Mouse (Mus musculus) liver, embryonic 16.5 days (tissue): ENCODE measurements around the gene Ascc2. TPM values are rescaled to one million over a fixed set of nuclear protein-coding genes. Genes with fewer than 3 reads are reported as not detected.

Source experiments
- ATAC-seq: fragments of 200-750 bp; cut with Nextera tagmentation; 2 replicates; pipeline ENCODE4 v1.8.0; 2017; ENCODE audit warnings: low read depth, mild to moderate bottlenecking, moderate number of reproducible peaks, moderate library complexity
- H3K27ac ChIP-seq: fragments of 300-500 bp; sonication (generic); 2 replicates; pipeline ENCODE4 v1.5.1; 2014; ENCODE audit warnings: mild to moderate bottlenecking, low read length
- H3K27me3 ChIP-seq: fragments of 300-500 bp; sonication (generic); 2 replicates; pipeline ENCODE4 v1.6.1; 2014; ENCODE audit warnings: low read depth, low read length, mixed read lengths; ENCODE audit not compliant: control insufficient read depth, insufficient read depth
- H3K36me3 ChIP-seq: fragments of 300-500 bp; sonication (generic); 2 replicates; pipeline ENCODE4 v1.6.1; 2014; ENCODE audit warnings: mild to moderate bottlenecking; ENCODE audit not compliant: control insufficient read depth, insufficient read depth
- H3K4me1 ChIP-seq: fragments of 300-500 bp; sonication (generic); 2 replicates; pipeline ENCODE4 v1.6.1; 2014; ENCODE audit warnings: low read depth, low read length, mixed read lengths; ENCODE audit not compliant: control insufficient read depth
- H3K4me2 ChIP-seq: fragments of 300-500 bp; sonication (generic); 2 replicates; pipeline ENCODE4 v1.6.1; 2014; ENCODE audit warnings: low read depth, low read length, mixed read lengths
- H3K4me3 ChIP-seq: fragments of 300-500 bp; sonication (generic); 2 replicates; pipeline ENCODE4 v1.5.1; 2014; ENCODE audit warnings: low read depth, mild to moderate bottlenecking, low read length
- H3K9ac ChIP-seq: fragments of 300-500 bp; sonication (generic); 2 replicates; pipeline ENCODE4 v1.6.1; 2014; ENCODE audit warnings: low read depth, low read length
- H3K9me3 ChIP-seq: fragments of 300-500 bp; sonication (generic); replicated peaks from 2 replicates; pipeline ENCODE4 v1.6.1; 2016; ENCODE audit warnings: low read length; ENCODE audit not compliant: control insufficient read depth
- WGBS: fragments of 180-500 bp; shearing (Covaris S2); extraction: QIAGEN DNeasy Blood & Tissue Kit; methylation state at CpG from one replicate; pipeline ENCODE4 v1.1.7; 2014; ENCODE audit not compliant: insufficient replicate concordance; 5-methylcytosine and 5-hydroxymethylcytosine counted together
- polyA plus RNA-seq: library from polyadenylated mRNA; unstranded; fragments of >200 nt; fragmentation: Nextera tagmentation; extraction: Ambion mirVana; gene quantifications from 2 replicates; pipeline ENCODE4 v1.2.1, GENCODE M21; 2015

Gene Ascc2
- polyA plus RNA-seq, 1 experiment from 2014 or later = 18.2 TPM

DNA sequence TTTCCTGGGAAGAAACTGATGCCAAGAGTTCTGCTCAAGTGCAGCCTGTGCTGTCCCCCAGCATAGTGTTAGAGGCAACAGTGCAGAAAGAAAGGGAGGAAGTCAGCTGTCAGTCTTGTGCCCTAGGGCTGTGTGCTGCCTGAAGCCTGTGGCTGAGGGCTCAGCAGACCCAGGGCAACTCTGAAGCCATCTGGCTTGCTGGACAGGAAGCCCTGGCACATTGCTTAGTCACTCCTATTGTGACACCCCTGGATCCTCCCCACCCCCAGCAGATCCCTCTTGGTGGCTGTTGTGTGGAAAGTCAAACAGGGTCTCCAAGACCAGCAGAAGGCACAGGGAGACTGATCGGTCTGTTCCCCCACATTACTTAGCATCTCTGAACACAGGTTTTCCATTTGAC is 37.0 kb downstream of the Ascc2 start:
- H3K9me3 ChIP-seq = no peaks in the 10 kb centered on the region
- 67% methylated on average over 1 of the region's 1 CpGs for WGBS
- no peak for ATAC-seq

GRCm38 (mm10) chr11:4675126-4675562 is 37.6 kb downstream of the Ascc2 start:
- no peak overlapping the region for H3K9ac ChIP-seq
- H3K4me3 ChIP-seq = no peak overlapping the region
- H3K27me3 ChIP-seq = no peaks in the 10 kb centered on the region
- no peak overlapping the region for H3K27ac ChIP-seq
- peaks cover 14% of the 10 kb centered on the region for H3K4me1 ChIP-seq
- WGBS = 81% methylated on average over 6 of the region's 6 CpGs
- H3K4me2 ChIP-seq = no peak overlapping the region
- no peak for ATAC-seq
- H3K36me3 ChIP-seq = peaks cover 11% of the 10 kb centered on the region; the same call in 1 of the 2 replicates
- no peaks in the 10 kb centered on the region for H3K9me3 ChIP-seq

More for the DNA sequence above, 37.0 kb downstream of the Ascc2 start:
- no peak overlapping the region for H3K4me2 ChIP-seq
- peaks cover 11% of the 10 kb centered on the region; the same call in 1 of the 2 replicates for H3K36me3 ChIP-seq
- H3K27ac ChIP-seq = no peak overlapping the region
- no peak overlapping the region for H3K4me3 ChIP-seq
- no peak overlapping the region for H3K9ac ChIP-seq
- no peaks in the 10 kb centered on the region for H3K27me3 ChIP-seq
- peaks cover 14% of the 10 kb centered on the region for H3K4me1 ChIP-seq

GRCm38 (mm10) chr11:4675693-4676092 is 38.1 kb downstream of the Ascc2 start:
- ATAC-seq = no peak
- 88% methylated on average over 6 of the region's 6 CpGs for WGBS
- H3K27ac ChIP-seq = peak overlapping the region; percentile 2; the same call in 1 of the 2 replicates

GRCm38 (mm10) chr11:4677250-4677872 is 39.8 kb downstream of the Ascc2 start:
- H3K36me3 ChIP-seq = peaks cover 18% of the 10 kb centered on the region
- ATAC-seq = peak; percentile 100

More at GRCm38 (mm10) chr11:4675693-4676092, 38.1 kb downstream of the Ascc2 start:
- no peak overlapping the region for H3K4me3 ChIP-seq
- peaks cover 14% of the 10 kb centered on the region for H3K4me1 ChIP-seq
- H3K27me3 ChIP-seq = no peaks in the 10 kb centered on the region
- no peak overlapping the region for H3K4me2 ChIP-seq
- H3K9ac ChIP-seq = no peak overlapping the region
- peaks cover 11% of the 10 kb centered on the region; the same call in 1 of the 2 replicates for H3K36me3 ChIP-seq
- no peaks in the 10 kb centered on the region for H3K9me3 ChIP-seq

GRCm38 (mm10) chr11:4678700-4679440 is 41.3 kb downstream of the Ascc2 start:
- Histone ChIP-seq H3K9me3 (no peaks in the 10 kb centered on the region), H3K9ac (no peak overlapping the region), H3K27ac (no peak overlapping the region), H3K27me3 (no peaks in the 10 kb centered on the region), H3K36me3 (peaks cover 13% of the 10 kb centered on the region), H3K4me2 (no peak overlapping the region), H3K4me3 (no peak overlapping the region), H3K4me1 (peaks cover 14% of the 10 kb centered on the region)
- ATAC-seq = no peak
- WGBS = 82% methylated on average over 13 of the region's 13 CpGs

More at GRCm38 (mm10) chr11:4677250-4677872, 39.8 kb downstream of the Ascc2 start:
- H3K4me2 ChIP-seq = peak overlapping the region; percentile 49
- H3K27ac ChIP-seq = peak overlapping the region; percentile 89
- H3K9me3 ChIP-seq = no peaks in the 10 kb centered on the region
- H3K9ac ChIP-seq = peak overlapping the region; percentile 50
- H3K27me3 ChIP-seq = no peaks in the 10 kb centered on the region
- peaks cover 14% of the 10 kb centered on the region for H3K4me1 ChIP-seq
- WGBS = 35% methylated on average over 7 of the region's 7 CpGs
- H3K4me3 ChIP-seq = no peak overlapping the region

- WGBS = 91% methylated on average over 12 of the region's 12 CpGs
Observed at GRCm38 (mm10) chr11:4679441-4679832, 41.9 kb downstream of the Ascc2 start.

DNA sequence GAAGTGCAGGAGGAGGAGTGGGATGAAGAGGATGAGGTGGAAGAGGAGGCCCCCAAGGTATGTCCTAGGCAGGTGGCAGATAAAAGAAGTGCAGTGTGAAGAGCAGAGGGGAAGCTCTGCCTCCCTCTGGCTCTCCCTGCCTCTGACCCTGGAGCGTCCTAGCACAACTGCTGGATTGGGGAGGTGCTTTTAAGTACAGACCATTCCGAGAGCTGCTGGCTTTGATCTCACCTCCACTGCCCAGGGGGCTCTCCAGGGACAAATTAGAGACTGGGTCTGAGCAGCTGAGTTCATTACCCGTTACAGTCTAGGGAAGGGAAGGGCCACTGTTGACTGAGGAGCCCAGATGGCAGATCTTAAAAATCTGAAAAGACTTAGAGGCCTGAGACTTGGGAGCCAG is 42.6 kb downstream of the Ascc2 start:
- no peaks in the 10 kb centered on the region for H3K9me3 ChIP-seq
- peaks cover 13% of the 10 kb centered on the region for H3K36me3 ChIP-seq
- H3K4me1 ChIP-seq = peaks cover 14% of the 10 kb centered on the region
- H3K27ac ChIP-seq = no peak overlapping the region
- no peak overlapping the region for H3K9ac ChIP-seq
- H3K4me2 ChIP-seq = no peak overlapping the region
- no peak overlapping the region for H3K4me3 ChIP-seq
- 86% methylated on average over 3 of the region's 3 CpGs for WGBS
- H3K27me3 ChIP-seq = no peaks in the 10 kb centered on the region
- no peak for ATAC-seq

More at GRCm38 (mm10) chr11:4679441-4679832, 41.9 kb downstream of the Ascc2 start:
- no peak overlapping the region for H3K9ac ChIP-seq
- H3K27me3 ChIP-seq = no peaks in the 10 kb centered on the region
- no peaks in the 10 kb centered on the region for H3K9me3 ChIP-seq
- ATAC-seq = no peak
- peaks cover 14% of the 10 kb centered on the region for H3K4me1 ChIP-seq
- H3K4me2 ChIP-seq = no peak overlapping the region
- H3K27ac ChIP-seq = no peak overlapping the region
- peaks cover 13% of the 10 kb centered on the region for H3K36me3 ChIP-seq
- H3K4me3 ChIP-seq = no peak overlapping the region

GRCm38 (mm10) chr11:4683516-4683915 is 46.0 kb downstream of the Ascc2 start:
- H3K36me3 ChIP-seq = peaks cover 10% of the 10 kb centered on the region
- no peak overlapping the region for H3K4me3 ChIP-seq
- no peaks in the 10 kb centered on the region for H3K27me3 ChIP-seq
- H3K27ac ChIP-seq = no peak overlapping the region; the same call in 1 of the 2 replicates
- H3K9me3 ChIP-seq = no peaks in the 10 kb centered on the region
- 57% methylated on average over 6 of the region's 6 CpGs for WGBS
- no peaks in the 10 kb centered on the region for H3K4me1 ChIP-seq
- ATAC-seq = no peak
- H3K9ac ChIP-seq = no peak overlapping the region; the same call in 1 of the 2 replicates
- H3K4me2 ChIP-seq = no peak overlapping the region

- Histone ChIP-seq H3K4me3 (no peak overlapping the region), H3K9ac (no peak overlapping the region), H3K36me3 (peaks cover 10% of the 10 kb centered on the region), H3K27me3 (no peaks in the 10 kb centered on the region), H3K4me1 (no peaks in the 10 kb centered on the region), H3K9me3 (no peaks in the 10 kb centered on the region), H3K27ac (no peak overlapping the region), H3K4me2 (no peak overlapping the region)
- ATAC-seq = no peak
- WGBS = 68% methylated on average over 6 of the region's 6 CpGs
Observed at GRCm38 (mm10) chr11:4684186-4684585, 46.6 kb downstream of the Ascc2 start.
